Mouse (Mus musculus) ovary, postnatal 10 days (tissue): ENCODE results near the gene Cdx2.

Experiments used
- DNase-seq: peaks from one replicate; pipeline ENCODE4 v3.0.0; 2022; ENCODE audit warnings: low spot score

Cdx2 gene

DNA sequence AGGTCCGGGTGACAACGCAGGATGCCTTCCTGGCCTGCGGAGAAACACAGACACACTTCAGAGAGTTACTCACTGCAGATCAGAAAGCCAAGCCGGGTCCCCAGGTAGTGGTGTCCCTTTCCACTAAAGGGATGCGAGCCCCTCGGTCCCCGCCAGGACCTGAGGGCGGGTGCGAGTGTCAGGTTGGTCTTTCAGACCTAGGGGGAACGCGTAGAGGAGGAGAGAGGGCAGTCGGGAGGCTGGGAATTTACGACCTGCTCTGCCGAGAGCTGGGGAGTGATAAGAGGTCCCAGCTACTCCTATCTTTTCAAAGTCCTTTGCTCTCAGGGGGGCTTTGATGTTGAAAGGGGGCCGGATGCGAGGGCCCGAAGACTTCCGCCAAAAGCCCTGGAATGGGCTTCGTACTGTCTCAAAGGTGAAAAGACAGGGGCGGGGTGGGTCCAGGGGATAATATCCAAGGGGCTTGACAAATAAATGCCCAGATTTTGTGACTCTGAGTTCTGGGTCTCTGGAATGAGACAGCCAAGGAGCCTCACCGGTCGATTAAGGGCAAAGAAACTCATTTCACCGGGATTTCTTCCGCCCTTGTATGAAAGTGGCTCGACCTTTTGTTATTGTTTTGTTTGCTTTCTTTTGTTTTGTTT lies 8.5 kb upstream of the Cdx2 start:
- no peak for DNase-seq

DNA sequence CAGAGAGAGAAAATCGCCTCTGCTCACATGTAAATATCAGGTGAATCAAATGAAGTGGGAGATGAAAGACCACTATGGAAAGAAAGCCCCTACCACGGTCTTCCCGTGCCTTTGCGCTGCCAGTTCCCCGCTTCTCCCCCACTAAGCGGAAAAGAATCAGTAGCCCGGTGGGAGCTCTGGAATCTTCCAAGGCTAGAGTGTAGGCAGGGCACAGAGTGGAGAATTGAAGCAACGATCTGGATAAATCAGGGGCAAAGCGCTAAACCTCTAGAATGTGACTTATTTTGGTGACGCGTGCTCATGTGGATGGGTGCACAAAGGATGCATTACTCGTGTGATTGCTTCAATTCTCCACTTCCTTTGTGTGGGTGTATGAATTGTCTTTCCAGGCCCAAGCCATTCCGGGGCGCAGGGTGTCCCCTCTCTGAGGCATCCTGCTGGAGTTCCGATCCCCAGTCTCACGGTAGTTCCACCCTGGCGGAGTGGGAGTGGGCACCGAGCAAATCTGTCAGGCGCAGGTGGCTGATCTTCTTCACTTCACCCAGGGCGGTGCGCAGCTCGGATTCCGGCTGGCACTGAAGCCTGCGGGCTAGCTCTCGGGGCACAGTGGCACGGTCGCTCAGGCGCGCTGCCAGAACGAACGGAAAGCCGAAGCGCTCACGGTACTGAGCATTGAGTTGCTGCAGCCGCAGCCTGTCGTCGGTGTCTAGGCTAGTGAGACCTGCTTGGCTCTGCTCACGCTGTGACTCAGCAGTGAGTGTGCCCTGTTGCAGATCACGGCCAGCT lies 7.8 kb upstream of the Cdx2 start:
- no peak for DNase-seq

DNA sequence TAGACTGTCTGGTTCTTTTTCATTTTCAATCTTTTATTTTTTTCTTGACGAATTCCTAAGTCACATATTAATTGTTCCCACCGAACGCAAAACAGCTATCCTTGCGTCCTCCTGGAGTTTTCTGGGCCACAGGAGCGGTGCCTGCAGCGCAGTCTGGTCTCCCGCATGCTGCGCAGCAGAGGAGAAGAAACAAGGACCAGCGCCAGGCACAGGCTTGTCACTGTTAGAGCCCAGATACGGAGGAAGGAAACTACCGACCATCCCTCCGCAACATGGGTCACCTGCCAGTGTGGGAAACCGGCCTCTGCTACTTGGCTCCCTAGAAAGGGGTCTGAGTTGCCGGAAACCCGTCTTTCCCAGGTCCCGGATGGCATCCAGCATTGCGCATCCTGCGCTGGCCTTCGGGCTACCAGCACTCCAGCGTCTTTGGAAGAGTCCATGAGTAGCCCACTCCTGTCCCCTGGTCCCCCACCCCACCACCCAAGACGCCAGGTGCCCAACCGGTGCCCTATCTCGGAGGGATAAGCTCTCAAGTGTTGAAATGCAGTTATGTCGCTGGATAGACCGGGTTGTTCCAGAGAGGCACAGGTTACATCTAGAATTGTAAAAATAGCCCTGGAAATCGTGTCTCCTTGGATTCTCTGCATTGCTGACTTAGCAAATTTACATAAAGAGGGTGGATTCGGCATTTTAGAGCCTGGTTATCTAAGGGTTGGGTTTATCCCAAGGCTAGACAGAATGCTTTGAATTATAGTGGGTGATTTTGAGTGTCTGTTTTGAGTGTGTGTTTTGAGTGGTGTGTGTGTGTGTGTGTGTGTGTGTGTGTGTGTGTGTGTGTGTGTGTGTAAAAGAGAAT lies 6.0 kb upstream of the Cdx2 start:
- no peak for DNase-seq

GRCm38 (mm10) chr5:147309786-147310185 lies 2.7 kb upstream of the Cdx2 start:
- DNase-seq, result no peak

DNA sequence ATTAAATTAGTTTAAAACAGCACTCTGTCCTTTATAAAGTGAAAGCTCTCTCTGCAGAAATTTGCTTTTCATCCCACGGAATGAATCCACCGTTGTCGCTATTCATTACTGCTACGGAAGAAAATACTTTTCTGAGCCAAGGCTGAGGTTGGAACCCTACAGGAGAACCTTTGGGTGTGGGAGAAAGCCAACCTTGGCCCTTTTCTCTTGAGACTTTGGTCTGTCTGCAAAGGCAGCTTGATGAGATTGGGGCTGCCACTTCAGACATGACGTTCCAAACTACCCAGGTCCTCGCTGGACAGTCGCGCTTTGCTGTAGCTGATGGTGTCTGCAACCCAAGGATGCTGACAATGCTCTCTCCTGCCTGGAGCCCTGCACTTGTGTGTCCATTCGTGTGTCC lies 1.4 kb upstream of the Cdx2 start:
- DNase-seq, result no peak

- no peak for DNase-seq
Measured at GRCm38 (mm10) chr5:147307398-147307785, 322 bp upstream of the Cdx2 start.

GRCm38 (mm10) chr5:147305856-147306637 lies 1.0 kb downstream of the Cdx2 start:
- DNase-seq, result no peak

DNA sequence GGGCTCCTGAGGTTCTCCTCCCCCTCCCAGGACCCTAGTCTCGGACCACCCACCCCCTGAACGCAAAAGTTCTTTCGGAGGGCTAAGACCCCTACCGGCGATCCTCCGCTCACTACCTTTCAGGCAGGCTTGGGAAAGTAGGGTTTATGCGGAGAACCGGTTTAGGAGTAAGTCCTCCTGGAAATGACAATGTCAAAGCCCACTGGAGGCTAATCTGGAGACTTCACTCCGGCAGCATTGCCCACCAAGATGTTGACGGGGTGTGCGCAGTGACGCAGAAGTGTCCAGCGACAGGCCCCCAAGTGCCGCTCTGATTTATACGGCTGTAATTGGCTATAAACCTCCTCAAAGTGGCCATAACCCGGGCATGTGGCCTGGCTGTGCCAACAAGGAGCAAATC lies 1.9 kb downstream of the Cdx2 start:
- DNase-seq, result no peak

DNA sequence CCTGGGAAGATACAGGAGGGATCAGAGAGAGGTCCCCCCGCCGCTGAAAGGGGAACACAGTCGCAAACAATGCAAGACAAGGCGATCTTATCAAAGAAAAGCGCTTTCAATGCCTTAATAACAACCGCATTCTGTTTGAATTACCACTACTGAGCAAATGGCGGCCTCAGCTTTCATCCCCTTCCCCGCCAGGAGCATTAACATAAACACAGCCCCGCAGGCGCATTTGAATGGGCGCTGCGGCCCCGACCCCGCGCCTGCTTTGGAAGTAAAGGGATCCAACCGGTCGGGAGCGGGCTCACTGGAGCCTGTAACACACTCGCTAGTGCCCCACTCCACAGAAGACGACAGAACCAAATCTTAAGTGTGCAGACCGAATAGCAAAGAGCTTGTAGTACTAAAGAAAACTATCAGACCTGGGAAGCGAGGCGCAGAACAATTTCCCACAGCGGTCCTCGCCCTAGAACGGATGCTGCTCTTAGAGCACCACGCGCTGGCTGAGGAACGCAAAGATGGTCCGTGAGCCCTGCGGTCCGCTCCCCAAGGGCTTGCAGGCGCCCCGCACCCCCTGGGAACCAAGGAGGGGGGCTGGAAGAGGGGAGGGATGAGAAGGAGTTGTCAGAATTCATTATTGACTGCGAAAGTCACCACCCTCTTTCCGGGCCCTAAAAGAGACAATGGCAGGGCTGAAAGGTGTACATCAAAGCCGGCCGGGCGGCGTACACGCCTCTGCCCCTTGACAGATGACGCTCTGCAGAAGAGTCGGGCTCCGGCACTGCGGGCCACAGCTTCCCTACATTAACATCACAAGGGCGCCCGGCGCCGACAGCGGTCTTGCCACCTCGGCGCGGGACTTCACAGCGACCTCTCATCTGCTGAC lies 2.6 kb downstream of the Cdx2 start:
- DNase-seq, result no peak

DNA sequence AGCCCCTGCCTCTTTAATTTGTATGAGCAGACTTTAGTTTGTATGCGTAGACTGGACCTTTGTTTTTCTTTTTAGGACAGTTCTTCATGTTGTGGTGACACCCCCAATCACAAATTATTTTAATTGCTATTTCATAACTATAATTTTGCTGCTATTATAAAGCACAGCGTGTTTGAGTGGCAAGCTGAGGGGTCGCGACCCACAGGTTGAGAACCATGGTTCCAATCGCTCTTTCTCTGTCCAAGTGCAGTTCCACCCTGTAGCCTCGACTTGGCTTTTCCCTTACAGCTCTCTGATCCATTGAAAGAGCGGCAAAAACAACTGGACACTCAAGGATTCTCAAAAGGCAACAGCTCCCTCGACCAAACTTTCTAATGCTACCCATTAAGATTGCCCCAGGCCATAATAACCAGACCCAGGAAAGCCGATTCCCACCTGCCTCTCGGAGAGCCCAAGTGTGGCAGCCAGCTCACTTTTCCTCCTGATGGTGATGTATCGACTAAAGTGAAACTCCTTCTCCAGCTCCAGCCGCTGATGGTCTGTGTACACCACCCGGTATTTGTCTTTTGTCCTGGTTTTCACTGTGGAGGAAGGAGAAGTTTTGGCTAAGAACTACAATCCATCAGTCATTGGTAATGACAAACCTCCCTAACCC lies 4.2 kb downstream of the Cdx2 start:
- DNase-seq, result no peak

- DNase-seq, result no peak
Measured at GRCm38 (mm10) chr5:147302141-147302540, 4.9 kb downstream of the Cdx2 start.

DNA sequence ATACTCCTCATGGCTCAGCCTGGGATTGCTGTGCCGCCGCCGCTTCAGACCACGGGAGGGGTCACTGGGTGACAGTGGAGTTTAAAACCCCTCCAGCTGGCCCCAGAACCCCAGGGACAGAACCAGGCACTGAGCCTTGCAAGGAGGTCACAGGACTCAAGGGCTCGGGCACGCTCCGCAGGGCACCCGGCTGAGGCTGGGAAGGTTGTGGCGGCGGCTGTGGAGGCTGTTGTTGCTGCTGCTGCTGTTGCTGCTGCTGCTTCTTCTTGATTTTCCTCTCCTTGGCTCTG lies 5.3 kb downstream of the Cdx2 start:
- no peak for DNase-seq

GRCm38 (mm10) chr5:147300917-147301780 lies 5.9 kb downstream of the Cdx2 start:
- no peak for DNase-seq

GRCm38 (mm10) chr5:147300001-147300363 lies 7.1 kb downstream of the Cdx2 start:
- DNase-seq, result no peak

- no peak for DNase-seq
Measured at GRCm38 (mm10) chr5:147299255-147300000, 7.6 kb downstream of the Cdx2 start.

GRCm38 (mm10) chr5:147297249-147297648 lies 9.8 kb downstream of the Cdx2 start:
- DNase-seq, result no peak

DNA sequence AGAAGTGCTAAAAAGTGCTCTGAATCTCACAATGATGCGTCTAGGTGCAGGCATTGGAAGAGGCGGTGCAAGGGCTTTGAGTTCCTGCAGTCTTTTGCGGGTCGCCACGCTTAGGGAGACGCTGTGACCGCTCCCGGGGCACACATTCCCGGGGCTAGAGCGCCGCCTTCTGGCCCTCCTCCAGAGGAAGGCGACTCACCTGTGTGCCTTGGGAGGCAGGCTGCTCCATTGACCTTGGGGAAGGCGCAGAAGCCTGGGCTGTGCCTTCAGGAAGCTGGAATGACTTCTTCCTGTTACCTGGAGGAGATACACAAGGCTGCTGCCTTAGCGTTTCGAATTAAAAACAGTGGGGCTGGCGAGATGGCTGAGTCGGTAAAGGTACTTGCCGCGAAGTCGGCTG lies 12.9 kb downstream of the Cdx2 start:
- DNase-seq, result no peak

- DNase-seq, result no peak
Measured at GRCm38 (mm10) chr5:147293127-147293910, 13.8 kb downstream of the Cdx2 start.
